Mouse (Mus musculus): ENCODE data around the gene Hmgb1.

Hmgb1 gene

DNA sequence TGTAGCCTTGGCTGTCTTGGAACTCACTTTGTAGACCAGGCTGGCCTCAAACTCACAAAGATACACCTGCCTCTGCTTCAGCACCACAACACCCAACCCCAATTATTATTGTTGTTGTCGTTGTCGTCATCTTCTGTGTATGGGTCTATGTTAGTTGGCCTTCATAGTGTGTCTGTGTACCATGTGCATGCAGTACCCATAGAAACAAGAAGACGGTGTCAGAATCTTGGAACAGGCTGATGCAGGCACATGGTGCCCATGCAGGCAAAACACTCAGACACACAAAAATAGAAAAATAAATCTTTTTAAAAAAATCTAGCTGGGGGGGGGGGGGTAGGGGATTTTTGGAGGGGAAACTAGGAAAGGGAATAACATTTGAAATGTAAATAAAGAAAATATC lies 167.1 kb downstream of the Hmgb1 start:
- no peak for DNase-seq

DNA sequence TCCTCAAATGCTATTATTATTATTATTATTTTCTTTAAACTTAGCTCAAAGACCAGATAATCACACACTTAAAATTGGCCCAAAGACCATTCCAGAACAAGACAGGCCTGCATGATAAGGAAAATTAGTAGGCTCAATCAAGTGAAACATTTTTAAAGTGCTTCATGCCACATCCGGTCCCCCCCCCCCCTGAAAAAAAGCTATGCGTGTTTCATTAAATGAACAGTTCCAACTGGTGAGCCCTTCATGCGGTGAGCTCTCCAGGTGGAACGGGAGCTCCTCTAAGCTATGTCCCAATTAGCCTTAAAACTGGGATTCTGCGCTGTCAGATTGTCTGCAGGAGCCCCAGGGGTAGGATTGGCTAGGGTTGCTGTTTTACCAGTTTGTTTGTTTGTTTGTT lies 168.0 kb downstream of the Hmgb1 start:
- no peak for DNase-seq

- DNase-seq: peak in 1 of 2 experiments; percentile 37
Observed at GRCm38 (mm10) chr5:149015335-149016201, 168.7 kb downstream of the Hmgb1 start.

- DNase-seq: no peak
Observed at GRCm38 (mm10) chr5:149014600-149015268, 169.6 kb downstream of the Hmgb1 start.

GRCm38 (mm10) chr5:149013817-149014508 lies 170.3 kb downstream of the Hmgb1 start:
- no peak for DNase-seq

DNA sequence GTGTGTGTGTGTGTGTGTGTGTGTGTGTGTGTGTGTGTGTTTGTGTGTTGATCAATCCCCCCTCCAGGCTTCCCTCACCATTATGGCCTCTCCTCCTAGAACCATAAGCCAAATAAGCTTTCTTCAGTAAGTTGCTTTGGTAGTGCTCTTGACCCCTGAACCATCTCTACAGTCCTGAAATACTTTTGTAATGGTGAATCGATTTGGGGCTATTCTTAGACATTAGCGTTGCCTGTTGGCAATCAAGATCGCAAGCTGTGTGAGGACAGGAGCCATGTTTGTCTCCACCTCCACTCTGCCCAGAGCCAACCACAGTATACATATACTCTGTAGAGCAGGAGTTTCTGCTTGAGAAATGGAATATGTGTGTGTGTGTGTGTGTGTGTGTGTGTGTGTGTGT lies 175.2 kb downstream of the Hmgb1 start:
- no peak for DNase-seq

GRCm38 (mm10) chr5:149007295-149007646 lies 177.0 kb downstream of the Hmgb1 start:
- no peak for DNase-seq

DNA sequence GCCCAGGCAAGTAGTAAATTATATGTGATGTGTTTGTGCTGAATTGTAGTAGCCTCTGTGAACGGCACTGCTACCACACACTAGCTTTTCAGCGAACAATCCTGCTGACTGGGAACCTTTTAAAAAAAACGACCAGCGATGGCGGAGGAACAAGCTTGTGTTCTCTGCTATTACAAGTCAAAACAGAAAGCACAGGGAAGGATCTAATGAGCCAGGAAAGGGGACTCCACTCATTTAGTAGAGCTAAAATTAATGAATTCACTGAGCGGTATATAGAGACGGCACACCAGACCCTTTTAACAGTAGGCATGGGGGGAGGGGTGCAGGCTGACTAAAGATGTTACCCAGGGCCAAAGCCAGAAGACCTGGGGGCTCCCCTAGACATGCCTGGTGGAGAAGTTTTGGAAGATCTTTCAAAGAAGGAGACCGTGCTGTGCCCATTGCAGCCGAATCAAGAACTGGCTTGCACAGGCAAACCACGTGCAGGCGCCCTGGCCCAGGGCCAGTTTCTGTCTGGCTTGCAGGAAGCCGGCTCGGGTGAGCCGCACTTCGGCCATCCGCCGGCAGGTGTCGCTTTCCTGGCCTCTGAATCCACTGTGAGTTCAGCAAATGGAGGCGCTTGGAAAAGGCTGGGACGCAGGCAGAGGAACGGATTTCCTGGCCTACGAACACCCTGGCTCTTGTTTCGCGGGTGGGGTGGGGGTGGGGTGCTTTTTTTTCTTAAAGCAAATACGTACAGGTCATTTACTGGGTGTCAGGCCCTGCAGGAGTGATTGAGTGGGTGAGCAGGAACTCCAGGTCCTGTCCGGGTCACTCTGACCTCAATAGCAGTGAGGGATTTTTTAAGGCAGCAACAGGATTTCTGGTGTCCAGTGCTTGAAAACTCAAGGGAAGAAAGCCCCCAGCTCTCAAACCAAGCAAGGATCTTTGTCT lies 177.7 kb downstream of the Hmgb1 start:
- peak; percentile 88 to 91 for DNase-seq

GRCm38 (mm10) chr5:149005701-149006361 lies 178.5 kb downstream of the Hmgb1 start:
- no peak for DNase-seq

DNA sequence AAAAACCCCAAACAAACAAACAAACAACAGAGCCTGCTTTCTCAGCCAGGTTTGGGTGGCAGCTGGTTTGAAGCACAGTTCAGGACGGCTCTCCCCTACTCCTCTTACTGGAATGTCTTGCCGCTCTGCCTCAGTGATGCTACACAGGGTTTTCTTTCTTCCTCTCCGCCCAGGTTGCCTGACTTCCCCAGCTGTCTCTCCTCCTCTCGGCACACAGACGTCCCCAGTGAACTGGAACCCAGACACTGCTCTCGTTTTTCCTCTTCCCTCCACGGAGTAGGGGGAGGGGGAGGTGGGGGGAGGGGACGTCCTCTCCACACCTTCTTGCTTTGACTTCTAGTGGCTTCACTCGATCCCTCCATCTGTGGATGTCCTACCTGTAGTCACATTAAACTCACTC lies 179.2 kb downstream of the Hmgb1 start:
- peak; percentile 39 to 55 for DNase-seq

DNA sequence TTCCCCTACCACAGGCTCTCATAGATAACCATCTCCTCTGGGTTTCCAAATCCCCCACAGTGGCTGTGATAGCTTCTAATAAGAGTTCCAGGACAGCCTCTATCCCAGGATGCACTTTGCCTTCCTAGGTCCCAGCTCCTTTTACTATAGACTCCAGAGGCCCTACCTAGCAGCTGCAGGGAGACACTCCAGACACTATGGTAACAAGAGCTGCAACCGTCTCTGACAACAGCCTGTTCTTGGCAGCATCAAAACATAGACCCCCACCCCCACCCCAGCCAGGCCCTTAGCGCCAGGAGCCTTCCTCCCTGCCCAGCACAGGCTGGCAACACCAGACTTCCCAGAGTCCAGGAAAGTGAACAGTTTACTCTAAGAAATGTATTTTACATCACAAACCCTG lies 181.2 kb downstream of the Hmgb1 start:
- no peak for DNase-seq

- DNase-seq: no peak
Observed at GRCm38 (mm10) chr5:149002803-149003115, 181.5 kb downstream of the Hmgb1 start.

DNA sequence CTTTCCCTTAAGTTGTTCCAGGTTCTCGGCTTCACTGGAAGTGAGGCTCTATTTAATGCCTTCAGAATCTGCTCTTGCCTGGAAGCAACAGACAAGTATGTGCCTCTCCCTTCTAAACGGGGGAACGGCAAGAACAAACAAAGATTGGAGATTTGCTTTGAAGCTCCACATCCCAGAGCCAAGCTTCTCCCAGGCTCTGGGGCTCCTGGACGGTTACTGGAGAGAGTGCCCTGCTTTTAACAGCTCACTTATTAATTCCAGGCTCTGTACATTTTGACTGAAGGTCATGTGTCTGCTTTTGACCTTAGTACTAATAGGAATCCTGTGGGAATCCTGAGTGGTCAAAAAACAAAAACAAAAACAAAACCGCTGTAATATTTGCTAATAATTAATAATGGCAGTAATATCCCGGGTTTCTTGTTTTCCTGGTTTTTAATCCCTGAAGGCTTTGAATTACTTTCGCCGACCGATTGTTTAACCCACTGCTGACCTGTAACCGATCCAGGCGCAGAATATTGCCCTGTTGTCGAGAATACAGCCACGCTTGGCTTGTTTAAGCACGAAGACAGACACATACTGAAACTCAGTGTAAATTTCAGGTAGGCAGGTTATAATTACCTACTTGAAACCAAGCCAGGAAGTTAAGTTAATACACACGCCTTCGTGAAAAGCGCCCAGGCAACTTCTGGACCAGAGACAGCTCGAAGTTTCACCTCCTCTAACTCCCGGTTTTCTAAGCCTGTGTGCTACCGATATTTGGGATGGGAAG lies 182.1 kb downstream of the Hmgb1 start:
- DNase-seq: no peak

DNA sequence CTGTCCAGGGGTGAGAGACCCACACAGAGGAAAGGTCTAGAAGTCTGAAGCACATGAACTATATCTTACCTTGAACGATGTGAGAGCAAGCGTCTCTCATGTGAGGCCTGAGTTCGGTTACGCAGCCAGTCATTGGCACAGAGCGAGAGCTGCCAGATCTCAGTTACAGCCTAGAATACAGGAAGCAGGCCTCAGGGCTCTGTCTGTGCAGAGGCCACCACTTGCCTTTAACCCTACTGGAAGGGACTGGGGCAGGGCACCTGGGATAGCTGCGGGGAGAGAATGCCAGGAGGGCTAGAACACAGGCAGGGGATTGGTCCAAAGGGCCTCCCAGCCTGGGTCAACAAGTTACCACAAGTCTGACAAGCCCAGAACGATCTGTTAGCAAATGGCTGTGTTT lies 184.5 kb downstream of the Hmgb1 start:
- no peak for DNase-seq

- DNase-seq: no peak
Observed at GRCm38 (mm10) chr5:148998512-148998911, 185.8 kb downstream of the Hmgb1 start.

GRCm38 (mm10) chr5:148996709-148997037 lies 187.6 kb downstream of the Hmgb1 start:
- DNase-seq: no peak

All from thymus, adult 18-20 months (tissue).